Mouse (Mus musculus) neural tube, embryonic 15.5 days (tissue): ENCODE measurements at regions not wholly inside any gene's neighbourhood (a gene's known extent, or its start where the extent isn't known, plus 50 kb on each side); places are given as distances from the start of the nearest gene placed in this dataset.

Source experiments
- ATAC-seq: fragments of 200-750 bp; cut with Nextera tagmentation; 2 replicates; pipeline ENCODE4 v1.8.0; 2017; ENCODE audit warnings: mild to moderate bottlenecking, moderate TSS enrichment, moderate library complexity; ENCODE audit not compliant: low FRiP score
- H3K27ac ChIP-seq: fragments of 300-500 bp; sonication (generic); replicated peaks from 2 replicates; pipeline ENCODE4 v1.5.1; 2015; ENCODE audit warnings: mild to moderate bottlenecking, inconsistent platforms
- H3K27me3 ChIP-seq: fragments of 300-500 bp; sonication (generic); replicated peaks from 2 replicates; pipeline ENCODE4 v1.6.1; 2015; ENCODE audit warnings: inconsistent platforms
- H3K36me3 ChIP-seq: fragments of 300-500 bp; sonication (generic); 2 replicates; pipeline ENCODE4 v1.6.1; 2015; ENCODE audit warnings: inconsistent platforms
- H3K4me1 ChIP-seq: fragments of 300-500 bp; sonication (generic); 2 replicates; pipeline ENCODE4 v1.6.1; 2015; ENCODE audit warnings: inconsistent platforms
- H3K4me2 ChIP-seq: fragments of 300-500 bp; sonication (generic); 2 replicates; pipeline ENCODE4 v1.6.1; 2015; ENCODE audit warnings: inconsistent platforms, mild to moderate bottlenecking, moderate library complexity
- H3K4me3 ChIP-seq: fragments of 300-500 bp; sonication (generic); replicated peaks from 2 replicates; pipeline ENCODE4 v1.5.1; 2015; ENCODE audit warnings: mild to moderate bottlenecking, inconsistent platforms
- H3K9ac ChIP-seq: fragments of 300-500 bp; sonication (generic); replicated peaks from 2 replicates; pipeline ENCODE4 v1.6.1; 2015; ENCODE audit warnings: mild to moderate bottlenecking, inconsistent platforms
- H3K9me3 ChIP-seq: fragments of 300-500 bp; sonication (generic); replicated peaks from 2 replicates; pipeline ENCODE4 v1.6.1; 2016; ENCODE audit warnings: inconsistent platforms
- WGBS: fragments of 180-500 bp; shearing (Covaris S2); methylation state at CpG from one replicate; pipeline ENCODE4 v1.1.7; 2015; ENCODE audit warnings: mixed read lengths; 5-methylcytosine and 5-hydroxymethylcytosine counted together

GRCm38 (mm10) chr12:35313191-35313925 lies 221.5 kb downstream of the Ahr start:
- Histone ChIP-seq H3K4me2 (no peak overlapping the region), H3K27ac (peak overlapping the region; percentile 20; the same call in 1 of the 2 replicates), H3K4me1 (no peaks in the 10 kb centered on the region; the same call in 1 of the 2 replicates), H3K9me3 (no peaks in the 10 kb centered on the region), H3K27me3 (no peaks in the 10 kb centered on the region), H3K9ac (no peak overlapping the region), H3K4me3 (no peak overlapping the region), H3K36me3 (no peaks in the 10 kb centered on the region)
- 44% methylated on average over 11 of the region's 11 CpGs for WGBS
- ATAC-seq: peak; percentile 59; the same call in 1 of the 2 replicates

DNA sequence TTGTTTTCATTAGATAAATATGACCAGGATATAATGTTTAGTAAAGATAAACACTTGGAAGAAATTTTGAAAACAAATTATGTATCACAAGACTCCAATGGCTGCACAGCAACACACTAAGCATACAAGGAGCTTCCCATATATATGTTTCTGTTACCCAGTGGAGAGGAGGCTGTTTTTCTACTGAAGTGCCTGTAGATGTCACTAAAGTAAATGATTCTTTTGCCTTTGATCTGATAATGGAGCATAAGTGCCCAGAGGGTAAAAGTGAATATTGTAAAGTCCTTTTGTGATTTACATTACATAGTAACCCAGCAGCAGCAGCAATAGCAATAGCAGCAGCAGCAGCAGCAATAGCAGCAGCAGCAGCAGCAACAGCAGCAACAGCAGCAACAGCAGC lies 226.3 kb downstream of the Ahr start:
- no peak overlapping the region for H3K4me3 ChIP-seq
- H3K9me3 ChIP-seq: no peaks in the 10 kb centered on the region
- H3K27ac ChIP-seq: no peak overlapping the region
- no peak overlapping the region for H3K4me2 ChIP-seq
- no peaks in the 10 kb centered on the region; the same call in 1 of the 2 replicates for H3K4me1 ChIP-seq
- no peak for ATAC-seq
- no peak overlapping the region for H3K9ac ChIP-seq
- no peaks in the 10 kb centered on the region for H3K36me3 ChIP-seq
- H3K27me3 ChIP-seq: no peaks in the 10 kb centered on the region

GRCm38 (mm10) chr12:35303764-35304717 lies 230.8 kb downstream of the Ahr start:
- Histone ChIP-seq H3K4me1 (no peaks in the 10 kb centered on the region), H3K4me2 (no peak overlapping the region), H3K27me3 (no peaks in the 10 kb centered on the region), H3K4me3 (no peak overlapping the region), H3K36me3 (no peaks in the 10 kb centered on the region), H3K27ac (no peak overlapping the region), H3K9me3 (no peaks in the 10 kb centered on the region), H3K9ac (no peak overlapping the region)
- 57% methylated on average over 3 of the region's 3 CpGs for WGBS
- ATAC-seq: no peak

GRCm38 (mm10) chr12:35303188-35303587 lies 231.7 kb downstream of the Ahr start:
- Histone ChIP-seq H3K27me3 (no peaks in the 10 kb centered on the region), H3K9me3 (no peaks in the 10 kb centered on the region), H3K4me3 (no peak overlapping the region), H3K9ac (no peak overlapping the region), H3K36me3 (no peaks in the 10 kb centered on the region), H3K4me1 (no peaks in the 10 kb centered on the region), H3K27ac (no peak overlapping the region), H3K4me2 (no peak overlapping the region)
- WGBS: 86% methylated on average over 2 of the region's 2 CpGs
- ATAC-seq: no peak

DNA sequence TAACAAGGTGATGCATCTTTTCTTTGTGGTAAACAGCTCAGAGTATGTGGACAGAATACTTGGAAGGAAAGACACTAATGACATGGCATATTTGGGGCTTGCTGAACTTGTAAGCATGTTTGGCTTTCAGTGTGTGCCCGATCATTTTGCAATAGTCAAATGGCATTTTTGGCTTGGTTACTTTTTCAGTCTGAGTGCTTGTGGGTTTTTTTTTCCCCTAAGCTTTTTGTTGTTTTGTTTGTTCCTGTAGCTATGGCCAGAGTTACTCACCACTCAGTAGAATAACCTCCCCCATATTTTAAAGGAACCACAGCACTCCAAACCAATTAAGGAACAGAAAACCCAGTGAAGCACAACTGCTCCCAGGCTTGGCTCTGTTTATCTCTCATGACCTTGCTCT lies 240.2 kb downstream of the Ahr start:
- no peak for ATAC-seq

DNA sequence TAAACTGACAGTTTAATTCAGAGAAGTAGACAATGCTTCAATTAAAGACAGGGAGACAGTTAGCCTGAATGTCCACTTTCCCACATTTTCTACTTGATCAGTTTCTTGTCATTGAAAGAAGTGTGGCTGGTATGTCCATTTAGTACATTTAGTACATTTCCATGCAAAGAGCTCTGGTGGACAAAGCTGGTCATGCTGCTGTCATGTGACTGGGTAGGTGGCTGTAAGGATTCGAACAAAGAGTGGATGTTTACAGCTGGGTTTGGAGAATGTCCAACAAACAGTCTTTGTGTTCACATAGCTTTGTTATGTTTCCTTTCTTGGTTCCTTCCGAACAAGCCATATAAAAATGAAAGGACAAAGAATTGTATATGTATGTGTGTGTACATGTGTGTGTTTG lies 241.3 kb downstream of the Ahr start:
- Histone ChIP-seq H3K36me3 (no peaks in the 10 kb centered on the region), H3K9me3 (no peaks in the 10 kb centered on the region), H3K27me3 (no peaks in the 10 kb centered on the region), H3K4me2 (no peak overlapping the region), H3K4me3 (no peak overlapping the region), H3K9ac (no peak overlapping the region), H3K4me1 (no peaks in the 10 kb centered on the region), H3K27ac (no peak overlapping the region)
- WGBS: 68% methylated on average over 2 of the region's 2 CpGs
- no peak for ATAC-seq

More for the DNA sequence above, 240.2 kb downstream of the Ahr start:
- 83% methylated on average over 1 of the region's 1 CpGs for WGBS
- no peak overlapping the region for H3K27ac ChIP-seq
- no peak overlapping the region for H3K4me3 ChIP-seq
- no peaks in the 10 kb centered on the region for H3K4me1 ChIP-seq
- no peak overlapping the region for H3K4me2 ChIP-seq
- no peaks in the 10 kb centered on the region for H3K36me3 ChIP-seq
- no peaks in the 10 kb centered on the region for H3K27me3 ChIP-seq
- H3K9me3 ChIP-seq: no peaks in the 10 kb centered on the region
- H3K9ac ChIP-seq: no peak overlapping the region

- no peak overlapping the region for H3K4me2 ChIP-seq
- no peaks in the 10 kb centered on the region for H3K36me3 ChIP-seq
- no peak overlapping the region for H3K4me3 ChIP-seq
- no peak overlapping the region for H3K27ac ChIP-seq
- H3K9ac ChIP-seq: no peak overlapping the region
- WGBS: 84% methylated on average over 6 of the region's 6 CpGs
- no peaks in the 10 kb centered on the region for H3K27me3 ChIP-seq
- no peaks in the 10 kb centered on the region for H3K9me3 ChIP-seq
- no peaks in the 10 kb centered on the region for H3K4me1 ChIP-seq
- ATAC-seq: no peak
These were observed 242.9 kb downstream of the Ahr start for GRCm38 (mm10) chr12:35291941-35292341.

DNA sequence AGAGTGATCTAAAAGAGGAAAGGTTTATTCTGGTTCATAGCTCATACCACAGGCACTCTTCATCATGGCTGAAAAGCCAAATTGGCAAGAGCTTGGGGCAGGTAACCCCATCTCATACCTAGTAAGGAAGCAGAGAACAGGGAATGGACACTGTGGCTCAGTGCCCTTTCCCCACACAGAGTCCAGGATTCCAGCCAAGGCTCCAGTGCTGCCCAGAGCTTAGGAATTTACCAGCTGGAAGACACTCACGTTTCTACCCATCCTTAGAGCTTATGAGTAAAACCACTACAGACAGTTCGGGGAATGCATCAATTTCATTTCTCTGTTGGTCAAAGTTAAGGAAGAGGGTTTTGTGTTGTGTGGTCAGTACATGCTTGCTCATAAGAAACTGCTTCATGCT lies 241.0 kb downstream of the Snx13 start:
- H3K27me3 ChIP-seq: no peaks in the 10 kb centered on the region
- H3K4me2 ChIP-seq: no peak overlapping the region
- no peaks in the 10 kb centered on the region for H3K9me3 ChIP-seq
- 87% methylated on average over 2 of the region's 2 CpGs for WGBS
- H3K4me3 ChIP-seq: no peak overlapping the region
- H3K36me3 ChIP-seq: no peaks in the 10 kb centered on the region
- no peak for ATAC-seq
- no peaks in the 10 kb centered on the region for H3K4me1 ChIP-seq
- no peak overlapping the region for H3K27ac ChIP-seq
- no peak overlapping the region for H3K9ac ChIP-seq

DNA sequence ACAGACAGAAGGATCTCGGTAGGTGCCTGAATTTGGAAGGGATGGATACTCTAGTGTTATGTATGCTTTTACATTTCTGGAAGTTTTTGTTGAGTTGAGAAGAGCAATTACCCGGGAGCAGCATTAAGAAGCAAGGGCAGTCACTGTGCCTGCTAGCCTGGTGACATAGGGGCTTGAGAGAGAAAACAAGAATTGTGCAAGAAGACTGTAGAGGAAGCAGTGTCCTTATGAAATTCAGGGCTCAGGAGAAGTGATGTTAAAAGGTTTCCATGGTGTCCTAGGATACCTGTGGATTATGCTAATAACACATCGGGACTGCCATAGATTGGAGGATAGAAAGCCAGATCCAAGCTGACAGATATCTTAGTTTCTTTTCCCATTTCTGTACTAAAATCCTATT lies 240.6 kb downstream of the Snx13 start:
- Histone ChIP-seq H3K4me2 (no peak overlapping the region), H3K4me1 (no peaks in the 10 kb centered on the region), H3K27ac (no peak overlapping the region), H3K36me3 (no peaks in the 10 kb centered on the region), H3K9me3 (no peaks in the 10 kb centered on the region), H3K27me3 (no peaks in the 10 kb centered on the region), H3K9ac (no peak overlapping the region), H3K4me3 (no peak overlapping the region)
- WGBS: 91% methylated on average over 3 of the region's 3 CpGs
- no peak for ATAC-seq

- no peak overlapping the region for H3K4me2 ChIP-seq
- H3K9me3 ChIP-seq: no peaks in the 10 kb centered on the region
- 92% methylated on average over 3 of the region's 3 CpGs for WGBS
- H3K27me3 ChIP-seq: no peaks in the 10 kb centered on the region
- H3K4me3 ChIP-seq: no peak overlapping the region
- H3K9ac ChIP-seq: no peak overlapping the region
- ATAC-seq: no peak
- H3K36me3 ChIP-seq: no peaks in the 10 kb centered on the region
- H3K4me1 ChIP-seq: no peaks in the 10 kb centered on the region
- no peak overlapping the region for H3K27ac ChIP-seq
These were observed 240.1 kb downstream of the Snx13 start for GRCm38 (mm10) chr12:35286974-35287553.

DNA sequence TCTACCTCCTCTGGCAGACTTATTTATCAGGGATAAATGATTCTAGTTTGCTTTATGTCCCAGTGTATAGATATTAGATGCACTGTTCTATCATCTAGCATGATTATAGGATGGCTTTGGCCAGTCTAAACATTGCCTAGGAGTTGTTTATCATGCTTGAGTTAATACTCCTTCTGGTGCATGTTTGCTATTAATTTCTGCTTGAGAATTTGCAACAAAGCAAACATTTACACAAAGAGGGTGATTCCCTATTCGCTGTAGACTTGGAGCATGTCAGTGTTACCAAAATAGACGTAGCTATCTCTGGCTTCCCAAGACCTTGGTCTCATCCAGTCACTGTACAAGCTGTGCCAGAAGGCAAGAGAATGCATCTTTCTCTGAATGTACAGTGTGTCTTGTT lies 237.4 kb downstream of the Snx13 start:
- no peak overlapping the region for H3K4me2 ChIP-seq
- no peak for ATAC-seq
- WGBS: 67% methylated on average over 2 of the region's 2 CpGs

GRCm38 (mm10) chr12:35283925-35284324 lies 236.9 kb downstream of the Snx13 start:
- no peak overlapping the region for H3K4me2 ChIP-seq
- 69% methylated on average over 5 of the region's 5 CpGs for WGBS
- no peak overlapping the region for H3K4me3 ChIP-seq
- ATAC-seq: no peak
- H3K4me1 ChIP-seq: no peaks in the 10 kb centered on the region
- H3K9me3 ChIP-seq: no peaks in the 10 kb centered on the region
- no peak overlapping the region for H3K9ac ChIP-seq
- no peak overlapping the region for H3K27ac ChIP-seq
- no peaks in the 10 kb centered on the region for H3K27me3 ChIP-seq
- no peaks in the 10 kb centered on the region for H3K36me3 ChIP-seq

More for the DNA sequence above, 237.4 kb downstream of the Snx13 start:
- Histone ChIP-seq H3K4me3 (no peak overlapping the region), H3K36me3 (no peaks in the 10 kb centered on the region), H3K9ac (no peak overlapping the region), H3K4me1 (no peaks in the 10 kb centered on the region), H3K27ac (no peak overlapping the region), H3K27me3 (no peaks in the 10 kb centered on the region), H3K9me3 (no peaks in the 10 kb centered on the region)
